Mouse (Mus musculus): ENCODE data around the gene Slc1a2. TPM values are rescaled to one million over a fixed set of nuclear protein-coding genes. Genes with fewer than 3 reads are reported as not detected.

Gene Slc1a2
- polyA plus RNA-seq, 1 experiment from 2014 or later: 11.0 TPM

DNA sequence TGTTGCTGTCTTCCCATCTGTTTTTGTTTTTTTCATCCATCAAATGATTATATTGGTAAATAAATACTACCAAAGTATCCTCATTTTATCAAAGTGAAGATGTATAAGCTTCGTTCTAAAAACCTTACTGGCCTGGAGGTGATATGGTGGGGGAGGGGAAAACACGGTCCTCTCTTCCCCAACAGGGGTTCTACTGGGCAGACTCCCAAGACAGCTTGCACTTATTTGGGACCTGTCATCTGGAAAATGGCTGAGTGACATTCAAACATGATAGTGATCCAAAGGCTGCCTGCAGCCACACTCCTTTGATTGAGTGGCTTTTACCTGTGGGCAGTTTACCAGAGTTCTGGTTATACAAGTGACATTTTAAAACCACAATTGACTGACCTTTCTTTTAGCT lies 76.6 kb downstream of the Slc1a2 start:
- Histone ChIP-seq H3K36me3 (ENCODE audit: control insufficient read depth, insufficient read depth) (no peaks in the 10 kb centered on the region), H3K9me3 (ENCODE audit: control insufficient read depth, low read length) (no peaks in the 10 kb centered on the region), H3K4me3 (replicated peaks; ENCODE audit: low read length) (no peak overlapping the region), H3K4me2 (ENCODE audit: low read length) (no peak overlapping the region), H3K27me3 (replicated peaks; ENCODE audit: control insufficient read depth, insufficient read depth, low read length) (no peaks in the 10 kb centered on the region), H3K9ac (replicated peaks; ENCODE audit: low read depth, low read length) (no peak overlapping the region), H3K27ac (ENCODE audit: low read length) (no peak overlapping the region), H3K4me1 (replicated peaks; ENCODE audit: control insufficient read depth, insufficient read depth, low read length) (peaks cover 3% of the 10 kb centered on the region; the same call in 1 of the 2 replicates)
- no peak for ATAC-seq
- 56% methylated on average over 2 of the region's 2 CpGs for WGBS

DNA sequence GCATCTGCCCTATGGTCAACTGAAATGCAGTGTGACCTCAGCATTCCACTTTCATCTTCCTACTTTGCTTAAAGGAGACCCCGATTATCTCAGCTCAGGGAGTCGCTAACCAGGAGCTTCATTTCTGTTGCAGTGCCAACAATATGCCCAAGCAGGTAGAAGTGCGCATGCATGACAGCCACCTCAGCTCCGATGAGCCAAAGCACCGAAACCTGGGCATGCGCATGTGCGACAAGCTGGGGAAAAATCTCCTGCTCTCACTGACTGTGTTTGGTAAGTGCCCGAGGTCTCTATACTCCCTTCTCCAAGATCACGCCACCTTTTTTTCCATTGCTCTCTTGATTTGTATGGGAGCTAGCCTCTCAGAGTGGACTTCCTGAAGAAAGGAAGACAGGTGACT lies 77.4 kb downstream of the Slc1a2 start:
- WGBS: 93% methylated on average over 9 of the region's 9 CpGs

DNA sequence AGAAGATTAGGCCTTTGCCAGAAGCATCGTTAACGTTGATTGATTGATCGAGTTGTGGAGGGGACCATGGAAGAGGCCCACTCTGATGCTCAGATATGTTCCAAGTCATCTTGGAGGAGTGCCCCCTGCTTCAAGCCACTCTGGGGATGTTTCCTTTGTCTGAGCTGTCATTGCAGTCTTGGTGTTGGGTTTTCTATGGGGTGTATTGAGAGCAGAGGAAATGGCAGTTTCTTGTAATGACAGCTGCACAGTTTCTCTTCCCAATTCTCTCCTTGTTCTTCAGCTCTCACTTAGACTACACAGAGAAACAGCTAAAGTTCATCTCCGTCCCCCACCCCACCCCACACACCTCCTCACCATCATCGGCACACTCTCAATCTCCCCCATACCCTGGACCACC lies 78.0 kb downstream of the Slc1a2 start:
- H3K4me2 ChIP-seq (ENCODE audit: low read length): no peak overlapping the region
- H3K36me3 ChIP-seq (ENCODE audit: control insufficient read depth, insufficient read depth): no peaks in the 10 kb centered on the region
- no peak overlapping the region for H3K9ac ChIP-seq (replicated peaks; ENCODE audit: low read depth, low read length)
- ATAC-seq: no peak
- 85% methylated on average over 5 of the region's 5 CpGs for WGBS
- H3K27me3 ChIP-seq (replicated peaks; ENCODE audit: control insufficient read depth, insufficient read depth, low read length): no peaks in the 10 kb centered on the region
- no peaks in the 10 kb centered on the region for H3K9me3 ChIP-seq (ENCODE audit: control insufficient read depth, low read length)
- no peak overlapping the region for H3K27ac ChIP-seq (ENCODE audit: low read length)
- no peak overlapping the region for H3K4me3 ChIP-seq (replicated peaks; ENCODE audit: low read length)
- no peaks in the 10 kb centered on the region for H3K4me1 ChIP-seq (replicated peaks; ENCODE audit: control insufficient read depth, insufficient read depth, low read length)

More for the DNA sequence above, 77.4 kb downstream of the Slc1a2 start:
- H3K27me3 ChIP-seq (replicated peaks; ENCODE audit: control insufficient read depth, insufficient read depth, low read length): no peaks in the 10 kb centered on the region
- H3K27ac ChIP-seq (ENCODE audit: low read length): no peak overlapping the region
- H3K4me2 ChIP-seq (ENCODE audit: low read length): no peak overlapping the region
- H3K9ac ChIP-seq (replicated peaks; ENCODE audit: low read depth, low read length): no peak overlapping the region
- H3K4me3 ChIP-seq (replicated peaks; ENCODE audit: low read length): no peak overlapping the region
- no peaks in the 10 kb centered on the region for H3K9me3 ChIP-seq (ENCODE audit: control insufficient read depth, low read length)
- ATAC-seq: no peak
- H3K4me1 ChIP-seq (replicated peaks; ENCODE audit: control insufficient read depth, insufficient read depth, low read length): peaks cover 3% of the 10 kb centered on the region; the same call in 1 of the 2 replicates
- no peaks in the 10 kb centered on the region for H3K36me3 ChIP-seq (ENCODE audit: control insufficient read depth, insufficient read depth)

DNA sequence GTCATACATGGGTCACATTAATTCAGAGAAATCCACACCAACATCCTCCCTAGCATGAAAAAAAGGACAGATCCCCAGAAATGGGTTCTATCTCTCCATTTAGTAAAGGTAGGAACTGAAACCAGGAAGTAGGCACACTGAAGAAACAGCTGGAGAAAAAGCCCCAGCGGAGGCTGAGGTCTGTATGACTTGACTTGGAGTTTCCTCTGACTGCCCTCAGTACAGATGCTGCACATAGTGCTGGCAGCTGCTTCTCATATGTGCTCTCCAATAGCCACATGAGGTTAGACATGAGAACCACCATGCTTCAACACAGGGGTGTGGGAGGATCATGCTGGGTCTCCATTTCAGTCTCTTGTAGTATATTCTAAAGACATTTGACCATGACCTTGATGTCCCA lies 80.4 kb downstream of the Slc1a2 start:
- WGBS: 83% methylated on average over 1 of the region's 1 CpGs

DNA sequence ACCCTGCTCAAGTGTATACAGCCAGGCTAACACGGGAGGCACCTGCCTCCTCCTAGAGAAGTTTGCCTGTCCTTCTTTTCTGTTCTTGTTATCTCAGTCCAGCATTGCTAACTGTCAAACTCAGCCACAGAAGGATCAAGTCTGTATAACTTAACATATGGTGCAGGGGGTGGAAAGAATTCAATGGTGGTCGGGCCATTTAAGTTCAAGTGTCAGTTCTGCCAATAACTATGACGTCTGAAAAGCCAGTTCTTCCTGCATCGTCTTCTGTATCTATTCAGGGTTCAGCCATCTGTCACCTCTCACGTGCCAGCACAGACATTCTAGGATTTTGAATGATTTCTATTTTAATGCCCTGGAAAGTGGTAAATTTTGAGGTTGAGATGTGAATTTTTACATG lies 84.2 kb downstream of the Slc1a2 start:
- Histone ChIP-seq H3K27me3 (replicated peaks; ENCODE audit: control insufficient read depth, insufficient read depth, low read length) (no peaks in the 10 kb centered on the region), H3K4me2 (ENCODE audit: low read length) (no peak overlapping the region), H3K4me1 (replicated peaks; ENCODE audit: control insufficient read depth, insufficient read depth, low read length) (peaks cover 13% of the 10 kb centered on the region), H3K36me3 (ENCODE audit: control insufficient read depth, insufficient read depth) (no peaks in the 10 kb centered on the region), H3K27ac (ENCODE audit: low read length) (no peak overlapping the region), H3K9me3 (ENCODE audit: control insufficient read depth, low read length) (no peaks in the 10 kb centered on the region), H3K4me3 (replicated peaks; ENCODE audit: low read length) (no peak overlapping the region), H3K9ac (replicated peaks; ENCODE audit: low read depth, low read length) (no peak overlapping the region)
- WGBS: 61% methylated on average over 5 of the region's 5 CpGs
- no peak for ATAC-seq

More for the DNA sequence above, 80.4 kb downstream of the Slc1a2 start:
- Histone ChIP-seq H3K9ac (replicated peaks; ENCODE audit: low read depth, low read length) (no peak overlapping the region), H3K4me3 (replicated peaks; ENCODE audit: low read length) (no peak overlapping the region), H3K9me3 (ENCODE audit: control insufficient read depth, low read length) (no peaks in the 10 kb centered on the region), H3K4me2 (ENCODE audit: low read length) (no peak overlapping the region), H3K27me3 (replicated peaks; ENCODE audit: control insufficient read depth, insufficient read depth, low read length) (no peaks in the 10 kb centered on the region), H3K27ac (ENCODE audit: low read length) (no peak overlapping the region), H3K4me1 (replicated peaks; ENCODE audit: control insufficient read depth, insufficient read depth, low read length) (no peaks in the 10 kb centered on the region), H3K36me3 (ENCODE audit: control insufficient read depth, insufficient read depth) (no peaks in the 10 kb centered on the region)
- ATAC-seq: no peak

DNA sequence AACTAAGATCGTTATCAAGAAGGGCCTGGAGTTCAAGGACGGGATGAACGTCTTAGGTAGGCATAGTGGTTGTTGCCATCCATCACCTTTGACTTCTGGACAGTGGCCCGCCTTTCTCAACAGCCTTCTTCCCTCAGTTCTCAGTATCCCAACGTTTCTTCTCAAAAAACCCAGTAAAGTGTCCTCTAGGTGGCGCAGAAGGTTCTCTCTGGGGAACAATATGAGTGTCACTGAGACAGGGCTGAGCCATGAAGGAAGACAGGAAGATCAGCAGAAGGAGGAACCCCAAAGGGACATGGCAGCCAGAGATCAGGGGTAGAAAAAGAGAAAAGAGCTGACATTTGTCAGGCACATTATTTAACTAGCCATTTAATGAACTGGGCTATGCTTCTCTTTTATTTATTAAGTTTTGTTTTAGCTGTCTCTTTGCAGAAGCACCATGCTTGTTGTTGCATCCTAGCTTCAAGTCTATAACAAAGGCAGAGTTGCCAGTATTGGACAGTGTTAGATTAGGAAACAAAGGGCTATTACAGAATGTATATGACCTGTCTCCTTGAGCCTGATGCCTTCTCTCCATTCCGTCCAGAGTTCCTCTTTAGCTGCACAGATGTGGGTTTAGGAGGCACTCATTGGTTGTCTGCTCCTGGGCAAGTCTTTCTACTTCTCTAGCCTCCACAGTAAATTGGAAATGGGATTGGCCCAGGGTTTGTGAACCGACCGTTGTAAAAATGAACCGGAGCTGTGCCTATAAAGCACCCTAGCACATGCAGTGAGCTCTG lies 85.6 kb downstream of the Slc1a2 start:
- no peaks in the 10 kb centered on the region for H3K36me3 ChIP-seq (ENCODE audit: control insufficient read depth, insufficient read depth)
- no peak overlapping the region for H3K4me3 ChIP-seq (replicated peaks; ENCODE audit: low read length)
- WGBS: 62% methylated on average over 10 of the region's 10 CpGs
- no peak overlapping the region for H3K27ac ChIP-seq (ENCODE audit: low read length)
- no peak for ATAC-seq
- no peaks in the 10 kb centered on the region for H3K27me3 ChIP-seq (replicated peaks; ENCODE audit: control insufficient read depth, insufficient read depth, low read length)
- H3K9me3 ChIP-seq (ENCODE audit: control insufficient read depth, low read length): no peaks in the 10 kb centered on the region
- H3K9ac ChIP-seq (replicated peaks; ENCODE audit: low read depth, low read length): no peak overlapping the region
- H3K4me1 ChIP-seq (replicated peaks; ENCODE audit: control insufficient read depth, insufficient read depth, low read length): peaks cover 13% of the 10 kb centered on the region
- no peak overlapping the region for H3K4me2 ChIP-seq (ENCODE audit: low read length)

DNA sequence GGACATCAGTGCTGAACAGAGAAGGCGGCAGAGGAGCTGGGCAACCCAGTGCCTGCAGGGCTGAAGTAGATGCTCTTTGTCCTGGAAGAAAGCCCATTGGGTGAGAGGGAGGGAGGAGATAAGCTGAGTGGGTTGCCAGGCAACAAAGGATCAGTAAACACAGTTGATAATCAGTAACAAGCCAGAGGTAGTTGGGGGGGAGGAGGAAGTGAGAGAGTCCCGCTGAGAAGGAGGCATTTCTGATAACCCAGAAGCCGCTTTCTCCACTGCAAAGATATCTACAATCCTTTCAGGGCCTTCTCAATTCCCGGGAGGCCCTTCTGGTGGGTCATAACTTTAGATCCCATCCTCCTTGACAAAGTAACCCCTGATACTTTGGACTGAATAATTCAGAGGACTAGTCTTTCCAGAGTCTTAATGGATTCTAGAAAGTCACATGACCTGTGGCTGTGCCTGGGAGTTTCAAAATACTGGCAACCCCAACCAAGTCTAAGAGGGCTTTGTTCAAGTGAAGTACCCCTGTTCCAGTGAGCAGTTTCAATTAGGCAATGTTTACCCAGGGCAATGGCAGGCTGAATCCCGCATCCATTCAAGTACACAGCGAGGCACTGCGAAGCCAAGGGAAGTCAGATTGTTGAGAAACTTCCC lies 86.9 kb downstream of the Slc1a2 start:
- Histone ChIP-seq H3K36me3 (ENCODE audit: control insufficient read depth, insufficient read depth) (no peaks in the 10 kb centered on the region), H3K4me1 (replicated peaks; ENCODE audit: control insufficient read depth, insufficient read depth, low read length) (peaks cover 13% of the 10 kb centered on the region), H3K9me3 (ENCODE audit: control insufficient read depth, low read length) (no peaks in the 10 kb centered on the region), H3K4me2 (ENCODE audit: low read length) (peak overlapping the region; percentile 9), H3K27ac (ENCODE audit: low read length) (no peak overlapping the region), H3K9ac (replicated peaks; ENCODE audit: low read depth, low read length) (no peak overlapping the region), H3K27me3 (replicated peaks; ENCODE audit: control insufficient read depth, insufficient read depth, low read length) (no peaks in the 10 kb centered on the region), H3K4me3 (replicated peaks; ENCODE audit: low read length) (no peak overlapping the region)
- WGBS: 1% methylated on average over 7 of the region's 7 CpGs
- ATAC-seq: peak; percentile 92

DNA sequence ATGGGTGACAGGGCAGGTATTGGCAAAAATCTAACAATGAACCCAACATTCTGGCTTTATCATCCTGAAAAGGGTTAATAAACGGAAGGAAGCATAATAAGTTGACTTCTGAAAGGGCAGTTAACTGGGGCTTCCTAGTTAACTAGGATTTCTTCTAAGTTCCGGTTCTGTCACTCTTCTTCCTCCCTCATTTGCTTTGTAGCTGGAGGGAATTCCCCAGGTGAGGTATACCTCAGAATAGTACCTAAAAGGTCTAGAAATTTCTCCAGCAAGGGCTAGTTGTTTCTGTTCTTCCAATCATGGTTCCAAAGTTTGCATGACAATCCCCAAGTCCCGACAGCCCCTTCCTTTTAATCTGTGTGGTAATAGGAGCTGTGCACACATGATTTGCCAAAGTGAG lies 89.3 kb downstream of the Slc1a2 start:
- no peak overlapping the region for H3K27ac ChIP-seq (ENCODE audit: low read length)
- no peaks in the 10 kb centered on the region for H3K36me3 ChIP-seq (ENCODE audit: control insufficient read depth, insufficient read depth)
- H3K9me3 ChIP-seq (ENCODE audit: control insufficient read depth, low read length): no peaks in the 10 kb centered on the region
- peaks cover 13% of the 10 kb centered on the region for H3K4me1 ChIP-seq (replicated peaks; ENCODE audit: control insufficient read depth, insufficient read depth, low read length)
- H3K4me3 ChIP-seq (replicated peaks; ENCODE audit: low read length): no peak overlapping the region
- H3K9ac ChIP-seq (replicated peaks; ENCODE audit: low read depth, low read length): no peak overlapping the region
- H3K4me2 ChIP-seq (ENCODE audit: low read length): no peak overlapping the region
- H3K27me3 ChIP-seq (replicated peaks; ENCODE audit: control insufficient read depth, insufficient read depth, low read length): no peaks in the 10 kb centered on the region
- 84% methylated on average over 3 of the region's 3 CpGs for WGBS
- ATAC-seq: no peak

DNA sequence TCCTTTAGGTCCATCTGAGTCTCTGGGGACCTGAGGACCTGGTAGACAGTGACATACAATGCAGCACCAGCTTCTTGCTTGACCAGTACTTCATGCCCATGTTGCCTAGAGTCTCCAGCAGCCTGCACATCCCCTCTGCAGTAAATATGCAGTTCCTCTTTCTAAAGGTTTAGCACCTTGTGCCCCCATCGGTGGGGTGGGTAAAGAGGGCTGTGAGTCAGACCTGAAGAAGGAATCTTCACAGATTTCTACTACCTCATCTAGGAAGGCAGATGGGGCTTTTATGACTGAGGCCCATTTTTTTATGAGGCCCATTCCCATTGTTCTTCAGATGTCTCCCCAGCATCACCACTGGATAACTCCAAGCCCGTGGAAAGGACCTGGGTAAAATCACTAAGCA lies 91.5 kb downstream of the Slc1a2 start:
- WGBS: 86% methylated on average over 2 of the region's 2 CpGs
- Histone ChIP-seq H3K27me3 (replicated peaks; ENCODE audit: control insufficient read depth, insufficient read depth, low read length) (no peaks in the 10 kb centered on the region), H3K4me1 (replicated peaks; ENCODE audit: control insufficient read depth, insufficient read depth, low read length) (peaks cover 9% of the 10 kb centered on the region), H3K36me3 (ENCODE audit: control insufficient read depth, insufficient read depth) (no peaks in the 10 kb centered on the region), H3K9ac (replicated peaks; ENCODE audit: low read depth, low read length) (no peak overlapping the region), H3K9me3 (ENCODE audit: control insufficient read depth, low read length) (no peaks in the 10 kb centered on the region), H3K27ac (ENCODE audit: low read length) (no peak overlapping the region), H3K4me2 (ENCODE audit: low read length) (no peak overlapping the region), H3K4me3 (replicated peaks; ENCODE audit: low read length) (no peak overlapping the region)
- no peak for ATAC-seq

Measured in forebrain, embryonic 16.5 days (tissue).